Mouse (Mus musculus) bone marrow macrophage, adult 2 months (primary cell): ENCODE results near the gene Cdk19. TPM values are rescaled to one million over a fixed set of nuclear protein-coding genes. Genes with fewer than 3 reads are reported as not detected.

Experiments
- H3K27ac ChIP-seq: 2 replicates; pipeline ENCODE4 v1.5.1; 2012; ENCODE audit warnings: low read depth, low read length; ENCODE audit not compliant: insufficient read depth
- H3K4me1 ChIP-seq: 2 replicates; pipeline ENCODE4 v1.6.1; 2012; ENCODE audit warnings: low read length; ENCODE audit not compliant: control insufficient read depth, insufficient read depth
- H3K4me3 ChIP-seq: 2 replicates; pipeline ENCODE4 v1.5.1; 2012; ENCODE audit warnings: mild to moderate bottlenecking, low read length, moderate library complexity; ENCODE audit not compliant: insufficient read depth
- CTCF ChIP-seq: IDR thresholded peaks from 2 replicates; pipeline ENCODE4 v1.5.1; 2012; ENCODE audit warnings: low read depth, mild to moderate bottlenecking, low read length, moderate library complexity
- POLR2A ChIP-seq: IDR thresholded peaks from 2 replicates; pipeline ENCODE4 v1.6.1; 2012; ENCODE audit warnings: mild to moderate bottlenecking, low read depth, low read length, borderline replicate concordance
- polyA plus RNA-seq: library from polyadenylated mRNA; stranded (reverse); fragments of >200 nt; gene quantifications from 2 replicates; pipeline ENCODE4 v1.2.4, GENCODE M21; 2012; ENCODE audit not compliant: missing spikeins, insufficient read depth, insufficient read length

Cdk19 gene
- polyA plus RNA-seq, 1 experiment = 41.2 TPM

DNA sequence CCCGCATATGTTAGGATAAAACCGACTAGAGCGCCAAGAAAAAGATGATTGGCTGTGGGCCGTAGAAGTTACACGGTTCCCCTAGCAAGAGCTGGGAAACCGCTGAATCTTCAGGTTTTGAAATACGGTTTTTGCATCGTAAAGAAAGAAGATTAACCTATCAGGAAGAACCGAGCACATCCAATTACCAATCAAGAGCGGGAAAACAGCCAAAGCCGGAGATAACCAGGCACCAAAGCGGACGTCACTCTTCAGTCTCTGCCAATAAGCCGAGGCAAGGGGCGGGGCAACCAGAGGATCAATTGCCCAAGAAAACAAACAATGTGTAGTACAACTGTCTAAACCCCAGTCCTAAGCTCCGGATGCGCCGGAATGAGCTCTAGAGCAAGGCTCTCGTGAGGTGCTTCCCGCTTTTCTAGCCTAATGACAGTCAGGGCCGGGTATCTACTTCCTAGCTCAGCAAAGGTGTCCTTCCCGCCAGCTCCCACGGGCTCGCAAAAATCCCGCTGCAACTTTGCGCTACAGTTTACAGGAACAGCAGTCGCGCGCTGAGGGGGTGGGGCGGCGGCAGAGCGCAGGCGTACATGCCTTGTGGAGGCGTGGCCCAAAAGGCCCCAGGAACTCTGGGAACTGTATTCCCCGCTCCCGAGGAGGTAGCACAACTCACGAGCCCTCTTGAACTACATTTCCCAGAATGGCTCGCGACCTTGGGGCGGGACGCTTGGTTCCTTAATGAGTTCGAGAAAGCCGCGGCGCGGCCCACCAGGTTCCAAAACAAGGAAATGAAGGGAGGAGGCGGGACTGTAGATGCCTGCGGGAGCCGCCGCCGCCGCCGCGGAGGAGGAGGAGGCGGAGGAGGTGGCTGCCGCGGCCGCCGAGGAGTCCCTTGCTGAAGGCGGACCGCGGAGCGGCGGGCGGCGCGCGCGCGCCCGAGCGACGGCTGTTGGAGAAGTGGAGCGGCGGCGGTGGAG lies 9.5 kb downstream of the Cdk19 start:
- Histone ChIP-seq H3K4me3 (peak overlapping the region; percentile 93), H3K4me1 (peaks cover 17% of the 10 kb centered on the region), H3K27ac (peak overlapping the region; percentile 94)
- TF ChIP-seq CTCF (no peak), POLR2A (0 out of 2 replicates have a peak, but pooled peaks have one; percentile 38)

DNA sequence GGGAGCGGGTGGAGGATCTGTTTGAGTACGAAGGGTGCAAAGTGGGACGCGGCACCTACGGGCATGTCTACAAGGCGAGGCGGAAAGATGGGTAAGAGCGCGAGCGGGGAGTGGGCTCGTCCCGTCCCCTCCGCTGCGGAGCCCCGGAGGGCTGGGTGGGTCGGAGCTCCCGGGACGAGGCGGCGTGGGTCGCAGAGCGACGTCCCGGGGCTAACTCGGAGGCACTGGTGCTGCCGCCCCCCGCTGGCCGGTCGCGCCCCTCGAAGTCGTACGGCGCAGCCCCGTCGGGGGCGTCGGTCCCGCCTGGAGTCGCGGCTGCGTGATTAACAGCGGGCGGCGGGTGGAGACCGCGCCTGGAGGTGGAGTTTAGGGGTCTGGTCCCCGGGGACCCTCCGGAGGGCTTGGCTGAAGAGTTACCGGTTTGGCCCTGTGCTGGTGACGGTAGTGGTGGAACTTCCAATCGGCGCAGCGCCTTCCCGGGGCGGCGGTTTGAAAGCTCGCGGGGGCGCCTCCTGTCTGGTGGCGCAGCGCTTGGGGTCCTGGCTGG lies 10.3 kb downstream of the Cdk19 start:
- TF ChIP-seq CTCF = peak; percentile 24; the same call in 1 of the 2 replicates
- TF ChIP-seq POLR2A = no peak
- Histone ChIP-seq H3K4me3 (peak overlapping the region; percentile 93), H3K4me1 (peaks cover 21% of the 10 kb centered on the region), H3K27ac (peak overlapping the region; percentile 73)

- Histone ChIP-seq H3K4me1 (peaks cover 21% of the 10 kb centered on the region), H3K27ac (0 out of 2 replicates have a peak overlapping the region, but pooled peaks have one; percentile 73), H3K4me3 (peak overlapping the region; percentile 93)
- TF ChIP-seq POLR2A (no peak), CTCF (no peak)
Observed at GRCm38 (mm10) chr10:40350245-40350932, 11.0 kb downstream of the Cdk19 start.

DNA sequence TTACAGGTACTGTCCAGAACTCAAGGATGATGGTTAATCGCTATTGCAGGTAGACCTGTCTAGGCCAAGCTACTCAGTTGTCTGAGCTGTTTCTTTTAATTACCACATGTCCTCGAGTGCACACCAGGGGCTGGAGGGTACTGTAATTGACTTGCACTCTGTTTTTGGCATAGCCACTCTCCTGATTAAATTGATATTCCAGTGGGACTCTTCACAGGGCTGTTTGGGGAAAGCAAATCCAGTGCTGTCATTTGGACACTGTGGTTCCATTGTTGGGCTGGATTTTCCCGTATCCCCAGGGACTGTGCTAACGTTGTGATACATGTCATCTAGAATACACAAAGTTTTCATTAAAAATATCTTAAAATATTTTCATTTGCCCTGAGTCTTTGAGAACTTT lies 11.8 kb downstream of the Cdk19 start:
- no peak overlapping the region for H3K27ac ChIP-seq
- peaks cover 23% of the 10 kb centered on the region for H3K4me1 ChIP-seq
- no peak overlapping the region for H3K4me3 ChIP-seq
- TF ChIP-seq POLR2A = no peak
- no peak for TF ChIP-seq CTCF

GRCm38 (mm10) chr10:40354081-40354480 lies 14.7 kb downstream of the Cdk19 start:
- no peak for TF ChIP-seq POLR2A
- TF ChIP-seq CTCF = no peak
- H3K4me1 ChIP-seq = peaks cover 31% of the 10 kb centered on the region
- no peak overlapping the region for H3K4me3 ChIP-seq
- H3K27ac ChIP-seq = no peak overlapping the region

DNA sequence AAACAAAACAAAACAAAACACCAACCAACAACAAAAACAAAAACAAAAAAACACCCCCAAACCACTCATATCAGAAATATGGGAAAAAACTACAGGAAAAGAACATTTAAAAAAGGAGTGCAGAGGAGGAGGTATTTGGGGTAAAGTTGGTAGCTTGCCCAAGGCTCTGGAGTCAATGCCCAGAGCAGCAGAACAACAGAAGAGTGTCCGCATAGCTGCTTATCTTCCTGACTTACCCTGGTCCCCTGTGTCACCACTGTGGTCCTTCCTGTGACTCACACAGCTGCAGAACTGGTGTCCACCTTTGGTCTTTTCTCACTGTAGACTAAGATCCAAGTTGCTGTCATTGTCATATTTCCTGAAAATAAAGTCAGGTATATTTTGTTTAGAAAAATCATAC lies 15.2 kb downstream of the Cdk19 start:
- TF ChIP-seq CTCF (no peak), POLR2A (no peak)
- Histone ChIP-seq H3K4me3 (no peak overlapping the region), H3K4me1 (peaks cover 34% of the 10 kb centered on the region), H3K27ac (no peak overlapping the region)

- Histone ChIP-seq H3K4me1 (peaks cover 34% of the 10 kb centered on the region), H3K27ac (peak overlapping the region; percentile 91; the same call in 1 of the 2 replicates)
Observed at GRCm38 (mm10) chr10:40358166-40358565, 18.8 kb downstream of the Cdk19 start.

GRCm38 (mm10) chr10:40359131-40359530 lies 19.8 kb downstream of the Cdk19 start:
- TF ChIP-seq CTCF (no peak), POLR2A (no peak)
- Histone ChIP-seq H3K27ac (no peak overlapping the region; the same call in 1 of the 2 replicates), H3K4me1 (peaks cover 32% of the 10 kb centered on the region), H3K4me3 (no peak overlapping the region)

More at GRCm38 (mm10) chr10:40358166-40358565, 18.8 kb downstream of the Cdk19 start:
- TF ChIP-seq POLR2A = no peak
- TF ChIP-seq CTCF = no peak
- H3K4me3 ChIP-seq = no peak overlapping the region

GRCm38 (mm10) chr10:40363004-40363403 lies 23.6 kb downstream of the Cdk19 start:
- no peak overlapping the region for H3K27ac ChIP-seq
- peaks cover 28% of the 10 kb centered on the region for H3K4me1 ChIP-seq
- TF ChIP-seq CTCF (no peak), POLR2A (no peak)
- H3K4me3 ChIP-seq = no peak overlapping the region
